9 mouse cellular contexts compared by ENCODE assay signal in genomic region chr8:95165923-95166322, GRCm38 (mm10). TPM values are rescaled to one million over a fixed set of nuclear protein-coding genes. Genes with fewer than 3 reads are reported as not detected.
DNase-seq lines count a peak whose midpoint lies in the region; ATAC-seq and TF ChIP-seq lines count a peak whose summit lies in the region.
"Had no signal": no experiment of that assay in that cellular context is flagged by ENCODE, and none has a peak within 500 bp of the region (broad histone marks: within the 10 kb centered on the region; RNA-seq: fewer than 3 reads in every experiment).

No protein-coding gene starts in this region.

- dilution Hi-C loops in CH12.LX (cut with MboI; ENCODE audit: extremely low pct_ligation_motif_present, extremely low pct_unique_long_range_greater_than_20kb, low sequenced_read_pairs) = no loop called here

- H3K9ac ChIP-seq in heart, embryonic 11.5 days (ENCODE audit: low read depth, low read length) = no peak overlapping the region
- H3K9ac ChIP-seq in CH12.LX (ENCODE audit: insufficient read depth, low read depth) = no peak overlapping the region
- H3K9ac ChIP-seq: neural tube, embryonic 12.5 days had no signal

- no peak overlapping the region for H3K27ac ChIP-seq in heart, embryonic 11.5 days (ENCODE audit: low read depth, low read length)
- no peak overlapping the region for H3K27ac ChIP-seq in CH12.LX (ENCODE audit: insufficient read depth, low read depth)
- no peak overlapping the region for H3K27ac ChIP-seq in cerebellum, adult 2 months (ENCODE audit: insufficient read depth, low read length)
- H3K27ac ChIP-seq in thymus, adult 2 months (ENCODE audit: control insufficient read depth, insufficient read depth, low read length) = no peak overlapping the region
- H3K27ac ChIP-seq: neural tube, embryonic 12.5 days had no signal

- 0 out of 2 replicates have a peak, but pooled peaks cover 2% of the 10 kb centered on the region for H3K27me3 ChIP-seq in heart, embryonic 11.5 days (ENCODE audit: control insufficient read depth, insufficient read depth, low read length)
- H3K27me3 ChIP-seq in CH12.LX (replicated peaks) = peaks cover 8% of the 10 kb centered on the region
- H3K27me3 ChIP-seq in cerebellum, adult 2 months (ENCODE audit: control insufficient read depth, insufficient read depth, low read length) = no peaks in the 10 kb centered on the region
- H3K27me3 ChIP-seq in thymus, adult 2 months (ENCODE audit: control insufficient read depth, insufficient read depth, low read length) = no peaks in the 10 kb centered on the region
- H3K27me3 ChIP-seq: neural tube, embryonic 12.5 days had no signal

- TF ChIP-seq RAD21 in CH12.LX (IDR thresholded peaks at IDR 0.05; ENCODE audit: low read depth, low read length) = no peak

- no peak for ATAC-seq in heart, embryonic 11.5 days (replicated peaks; ENCODE audit: insufficient number of reproducible peaks, low FRiP score, low TSS enrichment)
- ATAC-seq in megakaryocyte, adult 5-6 weeks (ENCODE audit: poor library complexity, severe bottlenecking) = 0 out of 2 replicates have a peak, but pooled peaks have one; percentile 12

- H3K9me3 ChIP-seq in heart, embryonic 11.5 days (replicated peaks; ENCODE audit: control insufficient read depth, low read length) = no peaks in the 10 kb centered on the region
- H3K9me3 ChIP-seq in CH12.LX (replicated peaks; ENCODE audit: low read length) = peaks cover 5% of the 10 kb centered on the region
- H3K9me3 ChIP-seq: neural tube, embryonic 12.5 days had no signal

- TF ChIP-seq EP300 in CH12.LX (IDR thresholded peaks at IDR 0.05; ENCODE audit: low read length) = no peak

- peak; percentile 75 to 87 for DNase-seq in heart, adult 18-20 months
- no peak for DNase-seq in CH12.LX (ENCODE audit: extremely low read depth)
- DNase-seq in cerebellum, adult 2 months = peak; percentile 23 to 53
- peak; percentile 71 to 81 for DNase-seq in heart, adult 9 months (ENCODE audit: low spot score in 2 of 2)
- DNase-seq in thymus, postnatal 25 days = no peak
- DNase-seq in thymus, adult 2 months = no peak

- no peaks in the 10 kb centered on the region for H3K4me1 ChIP-seq in heart, embryonic 11.5 days (ENCODE audit: control insufficient read depth, insufficient read depth, low read length)
- peaks cover 3 to 7% of the 10 kb centered on the region in 2 experiments; a peak in 3 of 4 replicates for H3K4me1 ChIP-seq in CH12.LX (ENCODE audit: control insufficient read depth in 1 of 2, insufficient read depth in 2 of 2)
- 0 out of 2 replicates have a peak, but pooled peaks cover 6% of the 10 kb centered on the region for H3K4me1 ChIP-seq in cerebellum, adult 2 months (ENCODE audit: control insufficient read depth, insufficient read depth, low read length)
- H3K4me1 ChIP-seq in thymus, adult 2 months (replicated peaks; ENCODE audit: control insufficient read depth, insufficient read depth, low read length) = 0 out of 2 replicates have a peak, but pooled peaks cover 3% of the 10 kb centered on the region
- H3K4me1 ChIP-seq: neural tube, embryonic 12.5 days had no signal

- WGBS in heart, embryonic 11.5 days (ENCODE audit: insufficient replicate concordance) = 76% methylated on average over 11 of the region's 11 CpGs
- 9% methylated on average over 11 of the region's 11 CpGs for WGBS in cerebellum, adult 2 months
- WGBS in thymus, adult 2 months = 42% methylated on average over 11 of the region's 11 CpGs

- H3K36me3 ChIP-seq in heart, embryonic 11.5 days (ENCODE audit: control insufficient read depth, insufficient read depth, low read length) = no peaks in the 10 kb centered on the region
- H3K36me3 ChIP-seq in CH12.LX (replicated peaks in 1 of 2; ENCODE audit: control insufficient read depth in 1 of 2, insufficient read depth in 1 of 2, low read length in 1 of 2) = no peaks in the 10 kb centered on the region
- no peaks in the 10 kb centered on the region for H3K36me3 ChIP-seq in thymus, adult 2 months (ENCODE audit: control insufficient read depth, insufficient read depth, low read length)
- H3K36me3 ChIP-seq: neural tube, embryonic 12.5 days had no signal

- TF ChIP-seq CTCF in CH12.LX (conservative IDR thresholded peaks at IDR 0.05 in 1 of 2, IDR thresholded peaks at IDR 0.05 in 1 of 2; ENCODE audit: low read depth in 2 of 2, low read length in 2 of 2) = no peak
- TF ChIP-seq CTCF in cerebellum, adult 2 months (IDR thresholded peaks at IDR 0.05; ENCODE audit: borderline replicate concordance, insufficient read depth, low read depth, low read length) = no peak
- TF ChIP-seq CTCF in thymus, adult 2 months (IDR thresholded peaks at IDR 0.05; ENCODE audit: borderline replicate concordance, control insufficient read depth, extremely low read depth, insufficient read depth, low read length, poor library complexity) = no peak

- H3K79me2 ChIP-seq in CH12.LX (replicated peaks; ENCODE audit: control insufficient read depth, extremely low read depth, insufficient read depth, poor library complexity, severe bottlenecking) = no peaks in the 10 kb centered on the region

- in situ Hi-C loops in CH12.LX (cut with MboI; ENCODE audit: low pct_ligation_motif_present, low pct_unique_long_range_greater_than_20kb, low sequenced_read_pairs) = no loop called here

- no peak overlapping the region for H3K4me3 ChIP-seq in heart, embryonic 11.5 days (ENCODE audit: low read depth, low read length)
- H3K4me3 ChIP-seq in CH12.LX (replicated peaks in 1 of 3; ENCODE audit: low read depth in 2 of 3, low read length in 2 of 3, poor library complexity in 1 of 3) = no peak overlapping the region
- no peak overlapping the region for H3K4me3 ChIP-seq in cerebellum, adult 2 months (replicated peaks; ENCODE audit: insufficient read depth, low read depth, low read length)
- no peak overlapping the region for H3K4me3 ChIP-seq in thymus, adult 2 months (ENCODE audit: control insufficient read depth, insufficient read depth, low read length)
- H3K4me3 ChIP-seq: neural tube, embryonic 12.5 days had no signal

- H3K4me2 ChIP-seq in heart, embryonic 11.5 days = no peak overlapping the region
- no peak overlapping the region for H3K4me2 ChIP-seq in CH12.LX (ENCODE audit: insufficient read depth, low read depth, poor library complexity, severe bottlenecking)
- H3K4me2 ChIP-seq: neural tube, embryonic 12.5 days had no signal

- no peak for TF ChIP-seq POLR2A in CH12.LX (IDR thresholded peaks at IDR 0.05; ENCODE audit: low read depth, low read length)
- TF ChIP-seq POLR2A in cerebellum, adult 2 months (IDR thresholded peaks at IDR 0.05; ENCODE audit: borderline replicate concordance, insufficient read depth, low read length) = no peak
- no peak for TF ChIP-seq POLR2A in thymus, adult 2 months (IDR thresholded peaks at IDR 0.05; ENCODE audit: control insufficient read depth, extremely low read depth, insufficient read depth, low read length, poor library complexity)

TF ChIP-seq in CH12.LX, 34 proteins besides CTCF, POLR2A, EP300 and RAD21:
- TF ChIP-seq NRF1 (IDR thresholded peaks at IDR 0.05; ENCODE audit: low read depth, low read length) = no peak
- TF ChIP-seq BHLHE40 (IDR thresholded peaks at IDR 0.05; ENCODE audit: low read depth, low read length) = peak; percentile 52
- TF ChIP-seq ETS1 (conservative IDR thresholded peaks at IDR 0.05; ENCODE audit: low read depth, low read length) = no peak
- no peak for TF ChIP-seq CHD1 (IDR thresholded peaks at IDR 0.05; ENCODE audit: low read depth, low read length)
- TF ChIP-seq ZKSCAN1 (IDR thresholded peaks at IDR 0.05; ENCODE audit: borderline replicate concordance, low read depth, low read length) = no peak
- TF ChIP-seq IRF4 (IDR thresholded peaks at IDR 0.05; ENCODE audit: low read depth, low read length) = no peak
- TF ChIP-seq HCFC1 (IDR thresholded peaks at IDR 0.05; ENCODE audit: low read depth, low read length) = no peak
- TF ChIP-seq POLR2AphosphoS2 (IDR thresholded peaks at IDR 0.05; ENCODE audit: low read depth, low read length) = no peak
- no peak for TF ChIP-seq SIN3A (IDR thresholded peaks at IDR 0.05; ENCODE audit: low read length)
- no peak for TF ChIP-seq MEF2A (IDR thresholded peaks at IDR 0.05; ENCODE audit: borderline replicate concordance, low read depth, low read length)
- TF ChIP-seq KAT2A (IDR thresholded peaks at IDR 0.05; ENCODE audit: insufficient replicate concordance, low read length) = no peak
- 0 out of 2 replicates have a peak, but pooled peaks have one; percentile 27 for TF ChIP-seq MAX (IDR thresholded peaks at IDR 0.05; ENCODE audit: low read length)

RNA-seq across cellular contexts. Expression of gene Kifc3, which starts 36.7 kb away (rescaled TPM):
- total RNA-seq in heart, adult 18-20 months (2021) = 10 to 100 TPM; 73.0 to 91.6 TPM
- 5.7 and 10.0 TPM in 2 replicates for polyA plus RNA-seq in heart, embryonic 11.5 days (2014; fragmentation: Nextera tagmentation; extraction: Ambion mirVana)
- total RNA-seq in CH12.LX (2012; rRNA removed) (1.5 and 1.7 TPM in 2 replicates), CH12.LX (2014; rRNA removed) (0.78 and 1.3 TPM in 2 replicates)
- 1.8 and 2.7 TPM in 2 replicates for polyA plus RNA-seq in CH12.LX (2012; ENCODE audit: insufficient read length, low read depth)
- 49.9 and 56.8 TPM in 2 replicates for polyA plus RNA-seq in cerebellum, adult 2 months (2012; rRNA removed)
- 2.3 and 5.2 TPM in 2 replicates for total RNA-seq in megakaryocyte, adult 5-6 weeks (2015)
- total RNA-seq in megakaryocyte, adult 5-6 weeks (2017) = 5.4 and 15.1 TPM in 2 replicates
- polyA plus RNA-seq in thymus, adult 2 months (2012; rRNA removed) = 13.7 and 19.1 TPM in 2 replicates

Comparison
In these comparisons a context has a peak if more than half of its experiments do, and no peak if none do; other contexts are left out.
1. DNase-seq: peak in heart, adult 18-20 months (2 of 2), cerebellum, adult 2 months (2 of 2) and heart, adult 9 months (2 of 2); none in CH12.LX (single experiment), thymus, postnatal 25 days (single experiment) and thymus, adult 2 months (single experiment).